27 mouse cellular contexts compared by ENCODE assay signal in genomic region chr11:75583521-75583920, GRCm38 (mm10). TPM values are rescaled to one million over a fixed set of nuclear protein-coding genes. Genes with fewer than 3 reads are reported as not detected.
DNase-seq lines count a peak whose midpoint lies in the region; ATAC-seq and TF ChIP-seq lines count a peak whose summit lies in the region.
"Had no signal": no experiment of that assay in that cellular context is flagged by ENCODE, and none has a peak within 500 bp of the region (broad histone marks: within the 10 kb centered on the region; RNA-seq: fewer than 3 reads in every experiment).

No protein-coding gene starts in this region.

- no peak overlapping the region for H3K4me2 ChIP-seq in intestine, embryonic 14.5 days (ENCODE audit: low read length)
- no peak overlapping the region for H3K4me2 ChIP-seq in intestine, embryonic 16.5 days (ENCODE audit: low read depth, low read length)
- H3K4me2 ChIP-seq: embryonic facial prominence, embryonic 13.5 days; embryonic facial prominence, embryonic 15.5 days; forebrain, embryonic 12.5 days had no signal

- no peaks in the 10 kb centered on the region for H3K36me3 ChIP-seq in intestine, embryonic 14.5 days (ENCODE audit: control insufficient read depth, insufficient read depth, low read length)
- H3K36me3 ChIP-seq in intestine, embryonic 16.5 days (ENCODE audit: control insufficient read depth, insufficient read depth, low read length), result no peaks in the 10 kb centered on the region
- no peaks in the 10 kb centered on the region for H3K36me3 ChIP-seq in small intestine, adult 2 months (ENCODE audit: control insufficient read depth, insufficient read depth, low read length)
- H3K36me3 ChIP-seq: embryonic facial prominence, embryonic 13.5 days; embryonic facial prominence, embryonic 15.5 days; forebrain, embryonic 10.5 days; forebrain, embryonic 12.5 days; G1E had no signal

- peaks cover 5% of the 10 kb centered on the region; the same call in 1 of the 2 replicates for H3K4me1 ChIP-seq in intestine, embryonic 14.5 days (replicated peaks; ENCODE audit: control insufficient read depth, insufficient read depth, low read length)
- peaks cover 8% of the 10 kb centered on the region; the same call in 1 of the 2 replicates for H3K4me1 ChIP-seq in intestine, embryonic 16.5 days (ENCODE audit: control insufficient read depth, insufficient read depth, low read length)
- H3K4me1 ChIP-seq in small intestine, adult 2 months (ENCODE audit: control insufficient read depth, insufficient read depth, insufficient read length, low read length), result peaks cover 2% of the 10 kb centered on the region
- no peaks in the 10 kb centered on the region; the same call in 1 of the 2 replicates for H3K4me1 ChIP-seq in cerebellum, adult 2 months (ENCODE audit: control insufficient read depth, insufficient read depth, low read length)

- no peak for DNase-seq in intestine, embryonic 14.5 days (ENCODE audit: low spot score)
- DNase-seq in cerebellum, adult 2 months, result no peak
- no peak for DNase-seq in gastrocnemius, postnatal 10 days
- DNase-seq: adrenal gland, adult 8-10 months; adrenal gland, postnatal 14 days; adrenal gland, postnatal 36 days; B cell, adult 2 months; cerebellum, adult 11-12 months; cerebellum, adult 8-10 months; cerebellum, adult 9-11 months; cerebellum, postnatal 14 days; cerebellum, postnatal 36 days; embryo, embryonic 11 days had no signal

- no peaks in the 10 kb centered on the region for H3K9me3 ChIP-seq in intestine, embryonic 14.5 days (ENCODE audit: control insufficient read depth, low read length)
- no peaks in the 10 kb centered on the region for H3K9me3 ChIP-seq in intestine, embryonic 16.5 days (ENCODE audit: control insufficient read depth, low read length)
- H3K9me3 ChIP-seq: embryonic facial prominence, embryonic 13.5 days; embryonic facial prominence, embryonic 15.5 days; forebrain, embryonic 10.5 days; forebrain, embryonic 12.5 days; G1E had no signal

- TF ChIP-seq POLR2A in small intestine, adult 2 months (IDR thresholded peaks at IDR 0.05; ENCODE audit: low read depth, low read length), result no peak
- no peak for TF ChIP-seq POLR2A in cerebellum, adult 2 months (IDR thresholded peaks at IDR 0.05; ENCODE audit: borderline replicate concordance, insufficient read depth, low read length)

- TF ChIP-seq CTCF in small intestine, adult 2 months (IDR thresholded peaks at IDR 0.05; ENCODE audit: extremely low read depth, insufficient read length, insufficient replicate concordance, low read depth, low read length), result no peak
- TF ChIP-seq CTCF in cerebellum, adult 2 months (IDR thresholded peaks at IDR 0.05; ENCODE audit: borderline replicate concordance, insufficient read depth, low read depth, low read length), result no peak

- WGBS in intestine, embryonic 14.5 days, result 63% methylated on average over 2 of the region's 2 CpGs
- 70% methylated on average over 2 of the region's 2 CpGs for WGBS in intestine, embryonic 16.5 days
- 25% methylated on average over 2 of the region's 2 CpGs for WGBS in small intestine, adult 2 months
- 74% methylated on average over 2 of the region's 2 CpGs for WGBS in cerebellum, adult 2 months

- H3K9ac ChIP-seq in intestine, embryonic 14.5 days (ENCODE audit: low read length), result no peak overlapping the region
- no peak overlapping the region for H3K9ac ChIP-seq in intestine, embryonic 16.5 days (ENCODE audit: low read depth, low read length)
- H3K9ac ChIP-seq: embryonic facial prominence, embryonic 13.5 days; embryonic facial prominence, embryonic 15.5 days; forebrain, embryonic 12.5 days had no signal

- H3K27me3 ChIP-seq in intestine, embryonic 14.5 days (replicated peaks; ENCODE audit: control insufficient read depth, insufficient read depth, low read length), result no peaks in the 10 kb centered on the region
- H3K27me3 ChIP-seq in intestine, embryonic 16.5 days (replicated peaks; ENCODE audit: control insufficient read depth, insufficient read depth, low read length), result no peaks in the 10 kb centered on the region
- no peaks in the 10 kb centered on the region for H3K27me3 ChIP-seq in small intestine, adult 2 months (ENCODE audit: control insufficient read depth, insufficient read depth, low read length)
- no peaks in the 10 kb centered on the region for H3K27me3 ChIP-seq in cerebellum, adult 2 months (ENCODE audit: control insufficient read depth, insufficient read depth, low read length)
- H3K27me3 ChIP-seq: CH12.LX; embryonic facial prominence, embryonic 13.5 days; embryonic facial prominence, embryonic 15.5 days; forebrain, embryonic 12.5 days; Patski had no signal

- no peak overlapping the region for H3K27ac ChIP-seq in intestine, embryonic 14.5 days (ENCODE audit: low read depth)
- peak overlapping the region; percentile 80 for H3K27ac ChIP-seq in intestine, embryonic 16.5 days (ENCODE audit: low read length)
- H3K27ac ChIP-seq in small intestine, adult 2 months (ENCODE audit: insufficient read depth, low read depth, low read length), result peak overlapping the region; percentile 76
- no peak overlapping the region for H3K27ac ChIP-seq in cerebellum, adult 2 months (ENCODE audit: insufficient read depth, low read length)
- H3K27ac ChIP-seq: embryonic facial prominence, embryonic 13.5 days; embryonic facial prominence, embryonic 15.5 days; forebrain, embryonic 10.5 days; forebrain, embryonic 12.5 days had no signal

- no peak overlapping the region for H3K4me3 ChIP-seq in intestine, embryonic 14.5 days (ENCODE audit: low read depth, low read length)
- H3K4me3 ChIP-seq in intestine, embryonic 16.5 days (ENCODE audit: low read length), result no peak overlapping the region
- no peak overlapping the region for H3K4me3 ChIP-seq in small intestine, adult 2 months (ENCODE audit: low read depth, low read length)
- no peak overlapping the region for H3K4me3 ChIP-seq in cerebellum, adult 2 months (replicated peaks; ENCODE audit: insufficient read depth, low read depth, low read length)
- H3K4me3 ChIP-seq: embryonic facial prominence, embryonic 13.5 days; embryonic facial prominence, embryonic 15.5 days; erythroblast, embryonic 14.5 days; forebrain, embryonic 10.5 days; forebrain, embryonic 12.5 days had no signal

- ATAC-seq in intestine, embryonic 14.5 days (replicated peaks; ENCODE audit: low FRiP score, low TSS enrichment, low read depth), result 0 out of 2 replicates have a peak, but pooled peaks have one; percentile 15
- ATAC-seq in intestine, embryonic 16.5 days, result peak; percentile 85
- ATAC-seq: activated CD4-positive, CD25-positive, alpha-beta regulatory T cell, adult 4 months; CD4-positive, CD25-positive, alpha-beta regulatory T cell, adult 4 months; forebrain, embryonic 14.5 days; forebrain, embryonic 16.5 days; Patski had no signal

RNA-seq across cellular contexts. Expression of gene Pitpna, which starts 4.4 kb away (rescaled TPM):
- 76.2 and 82.1 TPM in 2 replicates for polyA plus RNA-seq in intestine, embryonic 14.5 days (2014; fragmentation: Nextera tagmentation; extraction: Ambion mirVana)
- 84.2 and 98.1 TPM in 2 replicates for polyA plus RNA-seq in intestine, embryonic 16.5 days (2015; fragmentation: Nextera tagmentation; extraction: Ambion mirVana)
- polyA plus RNA-seq in small intestine, adult 2 months (2012; rRNA removed), result 88.0 and 185 TPM in 2 replicates
- 295 and 319 TPM in 2 replicates for polyA plus RNA-seq in cerebellum, adult 2 months (2012; rRNA removed)
- 100 to 1,000 TPM; 148 to 160 TPM for total RNA-seq in gastrocnemius, postnatal 10 days (2021)

RNA-seq across cellular contexts. Expression of gene Inpp5k, which starts 47.3 kb away (rescaled TPM):
- polyA plus RNA-seq in intestine, embryonic 14.5 days (2014; fragmentation: Nextera tagmentation; extraction: Ambion mirVana), result 23.7 and 25.1 TPM in 2 replicates
- 20.8 and 21.9 TPM in 2 replicates for polyA plus RNA-seq in intestine, embryonic 16.5 days (2015; fragmentation: Nextera tagmentation; extraction: Ambion mirVana)
- polyA plus RNA-seq in small intestine, adult 2 months (2012; rRNA removed), result 14.3 and 35.3 TPM in 2 replicates
- 81.3 and 87.4 TPM in 2 replicates for polyA plus RNA-seq in cerebellum, adult 2 months (2012; rRNA removed)
- total RNA-seq in gastrocnemius, postnatal 10 days (2021), result 10 to 100 TPM; 22.5 to 23.3 TPM

RNA-seq across cellular contexts. Expression of gene Slc43a2, which starts 52.0 kb away (rescaled TPM):
- polyA plus RNA-seq in intestine, embryonic 14.5 days (2014; fragmentation: Nextera tagmentation; extraction: Ambion mirVana), result 3.5 and 4.8 TPM in 2 replicates
- 22.0 and 27.7 TPM in 2 replicates for polyA plus RNA-seq in intestine, embryonic 16.5 days (2015; fragmentation: Nextera tagmentation; extraction: Ambion mirVana)
- 165 and 508 TPM in 2 replicates for polyA plus RNA-seq in small intestine, adult 2 months (2012; rRNA removed)
- 57.4 and 67.1 TPM in 2 replicates for polyA plus RNA-seq in cerebellum, adult 2 months (2012; rRNA removed)
- total RNA-seq in gastrocnemius, postnatal 10 days (2021), result 10 to 100 TPM; 24.2 to 27.3 TPM

Comparison
In these comparisons a context has a peak if more than half of its experiments do, and no peak if none do; other contexts are left out.
1. H3K27ac ChIP-seq: peak in intestine, embryonic 16.5 days (single experiment) and small intestine, adult 2 months (single experiment); none in intestine, embryonic 14.5 days (single experiment) and cerebellum, adult 2 months (single experiment).